Mouse (Mus musculus): Measurements from ENCODE around the gene Emilin2. TPM values are rescaled to one million over a fixed set of nuclear protein-coding genes. Genes with fewer than 3 reads are reported as not detected.

Emilin2 gene
- polyA plus RNA-seq, 1 experiment from 2014 or later = 2.0 TPM

Other genes starting within 250 kb of the Emilin2 start
- gene Lpin2, start 129.4 kb downstream of the Emilin2 start, polyA plus RNA-seq (2014; fragmentation: Nextera tagmentation; extraction: Ambion mirVana) = 49.8 and 52.4 TPM in 2 replicates
- 2.2 and 2.5 TPM in 2 replicates for gene Gm4707, start 147.9 kb upstream of the Emilin2 start, polyA plus RNA-seq (2014; fragmentation: Nextera tagmentation; extraction: Ambion mirVana)
- gene Smchd1, start 163.4 kb upstream of the Emilin2 start, polyA plus RNA-seq (2014; fragmentation: Nextera tagmentation; extraction: Ambion mirVana) = 63.8 and 70.4 TPM in 2 replicates
- 3.1 and 4.2 TPM in 2 replicates for gene Ndc80, start 214.9 kb upstream of the Emilin2 start, polyA plus RNA-seq (2014; fragmentation: Nextera tagmentation; extraction: Ambion mirVana)
- 1.6 and 2.5 TPM in 2 replicates for gene Spdya, start 240.1 kb upstream of the Emilin2 start, polyA plus RNA-seq (2014; fragmentation: Nextera tagmentation; extraction: Ambion mirVana)

All from neural tube, embryonic 14.5 days (tissue).